Comparison of ENCODE assay signal across 8 mouse cellular contexts in genomic region chr16:18591047-18592018, GRCm38 (mm10). TPM values are rescaled to one million over a fixed set of nuclear protein-coding genes. Genes with fewer than 3 reads are reported as not detected.
DNase-seq lines count a peak whose midpoint lies in the region; ATAC-seq and TF ChIP-seq lines count a peak whose summit lies in the region.

No protein-coding gene starts in this region.

- peak overlapping the region; percentile 51 for H3K4me3 ChIP-seq in lung, embryonic 16.5 days (ENCODE audit: low read length)
- peak overlapping the region; percentile 20 for H3K4me3 ChIP-seq in forebrain, embryonic 15.5 days
- H3K4me3 ChIP-seq in limb, embryonic 14.5 days (replicated peaks; ENCODE audit: low read length), result peak overlapping the region; percentile 32
- H3K4me3 ChIP-seq in stomach, embryonic 14.5 days (ENCODE audit: low read depth, low read length), result peak overlapping the region; percentile 26; the same call in 1 of the 2 replicates
- H3K4me3 ChIP-seq in cerebellum, adult 2 months (replicated peaks; ENCODE audit: insufficient read depth, low read depth, low read length), result no peak overlapping the region

- no peaks in the 10 kb centered on the region for H3K9me3 ChIP-seq in lung, embryonic 16.5 days (ENCODE audit: control insufficient read depth, low read length)
- no peaks in the 10 kb centered on the region for H3K9me3 ChIP-seq in forebrain, embryonic 15.5 days
- no peaks in the 10 kb centered on the region for H3K9me3 ChIP-seq in limb, embryonic 14.5 days (ENCODE audit: control insufficient read depth, low read length)
- no peaks in the 10 kb centered on the region for H3K9me3 ChIP-seq in stomach, embryonic 14.5 days (ENCODE audit: control insufficient read depth, low read depth, low read length)

- DNase-seq in lung, postnatal 36 days, result no peak
- DNase-seq in limb, embryonic 14.5 days (ENCODE audit: low spot score), result no peak
- no peak for DNase-seq in left cerebral cortex, adult 11 months (ENCODE audit: low spot score)
- no peak for DNase-seq in cerebellum, adult 9-10 months
- DNase-seq in cerebellum, adult 2 months, result no peak

- no peaks in the 10 kb centered on the region for H3K36me3 ChIP-seq in lung, embryonic 16.5 days (ENCODE audit: control insufficient read depth, insufficient read depth, low read length)
- H3K36me3 ChIP-seq in forebrain, embryonic 15.5 days, result no peaks in the 10 kb centered on the region
- no peaks in the 10 kb centered on the region for H3K36me3 ChIP-seq in limb, embryonic 14.5 days (ENCODE audit: control insufficient read depth, insufficient read depth, low read length)
- H3K36me3 ChIP-seq in stomach, embryonic 14.5 days (ENCODE audit: control insufficient read depth, insufficient read depth, low read length), result no peaks in the 10 kb centered on the region

- peak; percentile 24 for ATAC-seq in lung, embryonic 16.5 days (ENCODE audit: low read depth)
- ATAC-seq in forebrain, embryonic 15.5 days (replicated peaks), result no peak; the same call in 1 of the 2 replicates
- peak; percentile 25; the same call in 1 of the 2 replicates for ATAC-seq in limb, embryonic 14.5 days (ENCODE audit: low FRiP score, low read depth)
- ATAC-seq in stomach, embryonic 14.5 days (ENCODE audit: insufficient number of reproducible peaks, insufficient read depth, low FRiP score, low read depth), result no peak; the same call in 1 of the 2 replicates

- peak overlapping the region; percentile 1; the same call in 1 of the 2 replicates for H3K9ac ChIP-seq in lung, embryonic 16.5 days (ENCODE audit: low read length)
- no peak overlapping the region for H3K9ac ChIP-seq in forebrain, embryonic 15.5 days (replicated peaks)
- peak overlapping the region; percentile 34; the same call in 1 of the 2 replicates for H3K9ac ChIP-seq in limb, embryonic 14.5 days (ENCODE audit: low read depth, low read length, severe bottlenecking)
- 0 out of 2 replicates have a peak overlapping the region, but pooled peaks have one; percentile 14 for H3K9ac ChIP-seq in stomach, embryonic 14.5 days (replicated peaks; ENCODE audit: low read depth, low read length)

- 4% methylated on average over 59 of the region's 59 CpGs for WGBS in lung, embryonic 16.5 days
- 1% methylated on average over 59 of the region's 59 CpGs for WGBS in forebrain, embryonic 15.5 days
- WGBS in limb, embryonic 14.5 days, result 5% methylated on average over 57 of the region's 59 CpGs
- 4% methylated on average over 59 of the region's 59 CpGs for WGBS in stomach, embryonic 14.5 days
- 3% methylated on average over 59 of the region's 59 CpGs for WGBS in cerebellum, adult 2 months

- H3K4me1 ChIP-seq in lung, embryonic 16.5 days (replicated peaks; ENCODE audit: control insufficient read depth, insufficient read depth, low read length), result peaks cover 24% of the 10 kb centered on the region
- H3K4me1 ChIP-seq in forebrain, embryonic 15.5 days, result peaks cover 27% of the 10 kb centered on the region
- H3K4me1 ChIP-seq in limb, embryonic 14.5 days (ENCODE audit: control insufficient read depth, insufficient read depth, low read length), result peaks cover 14% of the 10 kb centered on the region
- peaks cover 20% of the 10 kb centered on the region; the same call in 1 of the 2 replicates for H3K4me1 ChIP-seq in stomach, embryonic 14.5 days (ENCODE audit: control insufficient read depth, insufficient read depth, low read length)
- no peaks in the 10 kb centered on the region for H3K4me1 ChIP-seq in cerebellum, adult 2 months (ENCODE audit: control insufficient read depth, insufficient read depth, low read length)

- H3K27ac ChIP-seq in lung, embryonic 16.5 days (ENCODE audit: low read length), result peak overlapping the region; percentile 49; the same call in 1 of the 2 replicates
- H3K27ac ChIP-seq in forebrain, embryonic 15.5 days (replicated peaks), result no peak overlapping the region
- no peak overlapping the region for H3K27ac ChIP-seq in limb, embryonic 14.5 days (replicated peaks; ENCODE audit: low read depth, low read length)
- no peak overlapping the region for H3K27ac ChIP-seq in stomach, embryonic 14.5 days (ENCODE audit: low read length)
- no peak overlapping the region for H3K27ac ChIP-seq in cerebellum, adult 2 months (ENCODE audit: insufficient read depth, low read length)

- H3K27me3 ChIP-seq in lung, embryonic 16.5 days (ENCODE audit: control insufficient read depth, insufficient read depth, low read depth, low read length), result peaks cover 55% of the 10 kb centered on the region
- peaks cover 68% of the 10 kb centered on the region for H3K27me3 ChIP-seq in forebrain, embryonic 15.5 days
- peaks cover 71% of the 10 kb centered on the region for H3K27me3 ChIP-seq in limb, embryonic 14.5 days (ENCODE audit: control insufficient read depth, insufficient read depth, low read length)
- peaks cover 40% of the 10 kb centered on the region for H3K27me3 ChIP-seq in stomach, embryonic 14.5 days (ENCODE audit: control insufficient read depth, insufficient read depth, low read length)
- peaks cover 5% of the 10 kb centered on the region; the same call in 1 of the 2 replicates for H3K27me3 ChIP-seq in cerebellum, adult 2 months (ENCODE audit: control insufficient read depth, insufficient read depth, low read length)

- TF ChIP-seq POLR2A in limb, embryonic 14.5 days (IDR thresholded peaks at IDR 0.05; ENCODE audit: borderline replicate concordance, extremely low read depth, insufficient read depth, insufficient read length), result no peak
- TF ChIP-seq POLR2A in cerebellum, adult 2 months (IDR thresholded peaks at IDR 0.05; ENCODE audit: borderline replicate concordance, insufficient read depth, low read length), result no peak

- TF ChIP-seq CTCF in cerebellum, adult 2 months (IDR thresholded peaks at IDR 0.05; ENCODE audit: borderline replicate concordance, insufficient read depth, low read depth, low read length), result no peak

- H3K4me2 ChIP-seq in lung, embryonic 16.5 days (ENCODE audit: low read depth, low read length), result peak overlapping the region; percentile 67
- H3K4me2 ChIP-seq in forebrain, embryonic 15.5 days (replicated peaks), result peak overlapping the region; percentile 32
- H3K4me2 ChIP-seq in limb, embryonic 14.5 days (replicated peaks; ENCODE audit: low read depth, low read length, severe bottlenecking), result peak overlapping the region; percentile 41
- peak overlapping the region; percentile 43 for H3K4me2 ChIP-seq in stomach, embryonic 14.5 days (replicated peaks; ENCODE audit: low read depth, low read length)

RNA-seq across cellular contexts. Expression of gene Tbx1, which starts 0.9 kb away (rescaled TPM):
- polyA plus RNA-seq in lung, embryonic 16.5 days (2015; fragmentation: Nextera tagmentation; extraction: Ambion mirVana), result 5.5 and 6.2 TPM in 2 replicates
- polyA plus RNA-seq in forebrain, embryonic 15.5 days (2015; fragmentation: Nextera tagmentation; extraction: Ambion mirVana), result 0.70 and 0.93 TPM in 2 replicates
- polyA plus RNA-seq in limb, embryonic 14.5 days (2012; rRNA removed), result 12.1 and 16.0 TPM in 2 replicates
- polyA plus RNA-seq in limb, embryonic 14.5 days (2014; fragmentation: Nextera tagmentation; extraction: Ambion mirVana), result 8.0 and 8.7 TPM in 2 replicates
- polyA plus RNA-seq in stomach, embryonic 14.5 days (2014; fragmentation: Nextera tagmentation; extraction: Ambion mirVana), result 0.53 and 1.1 TPM in 2 replicates
- 2.4 and 3.0 TPM in 2 replicates for polyA plus RNA-seq in cerebellum, adult 2 months (2012; rRNA removed)

RNA-seq across cellular contexts. Expression of gene Gp1bb, which starts 30.9 kb away (rescaled TPM):
- 2.0 and 2.2 TPM in 2 replicates for polyA plus RNA-seq in lung, embryonic 16.5 days (2015; fragmentation: Nextera tagmentation; extraction: Ambion mirVana)
- 9.7 and 10.1 TPM in 2 replicates for polyA plus RNA-seq in forebrain, embryonic 15.5 days (2015; fragmentation: Nextera tagmentation; extraction: Ambion mirVana)
- polyA plus RNA-seq in limb, embryonic 14.5 days (2012; rRNA removed), result 3.0 and 4.5 TPM in 2 replicates
- 3.7 and 4.3 TPM in 2 replicates for polyA plus RNA-seq in limb, embryonic 14.5 days (2014; fragmentation: Nextera tagmentation; extraction: Ambion mirVana)
- polyA plus RNA-seq in stomach, embryonic 14.5 days (2014; fragmentation: Nextera tagmentation; extraction: Ambion mirVana), result 1.1 and 1.5 TPM in 2 replicates
- polyA plus RNA-seq in cerebellum, adult 2 months (2012; rRNA removed), result 2.1 and 2.5 TPM in 2 replicates

RNA-seq across cellular contexts. Expression of gene Gm49601, which starts 34.9 kb away (rescaled TPM):
- 3.6 and 4.2 TPM in 2 replicates for polyA plus RNA-seq in lung, embryonic 16.5 days (2015; fragmentation: Nextera tagmentation; extraction: Ambion mirVana)
- 20.5 and 22.0 TPM in 2 replicates for polyA plus RNA-seq in forebrain, embryonic 15.5 days (2015; fragmentation: Nextera tagmentation; extraction: Ambion mirVana)
- polyA plus RNA-seq in limb, embryonic 14.5 days (2012; rRNA removed), result 34.5 and 42.9 TPM in 2 replicates
- 1.9 and 2.7 TPM in 2 replicates for polyA plus RNA-seq in limb, embryonic 14.5 days (2014; fragmentation: Nextera tagmentation; extraction: Ambion mirVana)
- polyA plus RNA-seq in stomach, embryonic 14.5 days (2014; fragmentation: Nextera tagmentation; extraction: Ambion mirVana), result 0.67 and 1.3 TPM in 2 replicates
- 69.4 and 69.6 TPM in 2 replicates for polyA plus RNA-seq in cerebellum, adult 2 months (2012; rRNA removed)

RNA-seq across cellular contexts. Expression of gene Sept5, which starts 38.4 kb away (rescaled TPM):
- polyA plus RNA-seq in lung, embryonic 16.5 days (2015; fragmentation: Nextera tagmentation; extraction: Ambion mirVana), result 21.1 and 22.2 TPM in 2 replicates
- polyA plus RNA-seq in forebrain, embryonic 15.5 days (2015; fragmentation: Nextera tagmentation; extraction: Ambion mirVana), result 194 and 203 TPM in 2 replicates
- 94.5 and 97.4 TPM in 2 replicates for polyA plus RNA-seq in limb, embryonic 14.5 days (2012; rRNA removed)
- 43.4 and 44.0 TPM in 2 replicates for polyA plus RNA-seq in limb, embryonic 14.5 days (2014; fragmentation: Nextera tagmentation; extraction: Ambion mirVana)
- polyA plus RNA-seq in stomach, embryonic 14.5 days (2014; fragmentation: Nextera tagmentation; extraction: Ambion mirVana), result 17.1 and 18.9 TPM in 2 replicates
- polyA plus RNA-seq in cerebellum, adult 2 months (2012; rRNA removed), result 328 and 334 TPM in 2 replicates

Comparison
In these comparisons a context has a peak if more than half of its experiments do, and no peak if none do; other contexts are left out.
1. ATAC-seq: peak in lung, embryonic 16.5 days (single experiment) and limb, embryonic 14.5 days (single experiment); none in forebrain, embryonic 15.5 days (single experiment) and stomach, embryonic 14.5 days (single experiment).
2. Peak in every context shown above with its lines, with median percentiles within 50 percentile points of each other: H3K4me2 ChIP-seq.